Mouse (Mus musculus) brain, embryonic 14.5 days (tissue): ENCODE measurements around the gene Hipk2.

Experiments used
- CTCF ChIP-seq: fragments of 200-500 bp; IDR thresholded peaks from 2 replicates; pipeline ENCODE4 v1.5.1; 2012; ENCODE audit warnings: inconsistent platforms, mild to moderate bottlenecking, moderate library complexity, borderline replicate concordance; ENCODE audit not compliant: insufficient read depth, insufficient read length; ENCODE audit errors: extremely low read depth
- POLR2A ChIP-seq: fragments of 200-500 bp; IDR thresholded peaks from 2 replicates; pipeline ENCODE4 v1.6.1; 2012; ENCODE audit warnings: mild to moderate bottlenecking, inconsistent platforms, borderline replicate concordance; ENCODE audit not compliant: poor library complexity, insufficient read depth, insufficient read length, severe bottlenecking; ENCODE audit errors: extremely low read depth

GRCm38 (mm10) chr6:38829452-38829851 lies 46.5 kb downstream of the Hipk2 start:
- no peak for TF ChIP-seq POLR2A
- no peak for TF ChIP-seq CTCF
